Mouse (Mus musculus) bone marrow macrophage, adult 2 months (primary cell): ENCODE measurements around the gene Gtf2i. TPM values are rescaled to one million over a fixed set of nuclear protein-coding genes. Genes with fewer than 3 reads are reported as not detected.
"Not testable (repeated sequence)": the region's sequence is repeated elsewhere in the genome, so short reads cannot be mapped to it uniquely, and the experiment has no call there.

Experiments
- H3K27ac ChIP-seq: 2 replicates; pipeline ENCODE4 v1.5.1; 2012; ENCODE audit warnings: low read depth, low read length; ENCODE audit not compliant: insufficient read depth
- H3K4me1 ChIP-seq: 2 replicates; pipeline ENCODE4 v1.6.1; 2012; ENCODE audit warnings: low read length; ENCODE audit not compliant: control insufficient read depth, insufficient read depth
- H3K4me3 ChIP-seq: 2 replicates; pipeline ENCODE4 v1.5.1; 2012; ENCODE audit warnings: mild to moderate bottlenecking, low read length, moderate library complexity; ENCODE audit not compliant: insufficient read depth
- CTCF ChIP-seq: IDR thresholded peaks from 2 replicates; pipeline ENCODE4 v1.5.1; 2012; ENCODE audit warnings: low read depth, mild to moderate bottlenecking, low read length, moderate library complexity
- POLR2A ChIP-seq: IDR thresholded peaks from 2 replicates; pipeline ENCODE4 v1.6.1; 2012; ENCODE audit warnings: mild to moderate bottlenecking, low read depth, low read length, borderline replicate concordance
- polyA plus RNA-seq: library from polyadenylated mRNA; stranded (reverse); fragments of >200 nt; gene quantifications from 2 replicates; pipeline ENCODE4 v1.2.4, GENCODE M21; 2012; ENCODE audit not compliant: missing spikeins, insufficient read depth, insufficient read length

The Gtf2i gene
- polyA plus RNA-seq = 64.3 and 67.3 TPM in 2 replicates

DNA sequence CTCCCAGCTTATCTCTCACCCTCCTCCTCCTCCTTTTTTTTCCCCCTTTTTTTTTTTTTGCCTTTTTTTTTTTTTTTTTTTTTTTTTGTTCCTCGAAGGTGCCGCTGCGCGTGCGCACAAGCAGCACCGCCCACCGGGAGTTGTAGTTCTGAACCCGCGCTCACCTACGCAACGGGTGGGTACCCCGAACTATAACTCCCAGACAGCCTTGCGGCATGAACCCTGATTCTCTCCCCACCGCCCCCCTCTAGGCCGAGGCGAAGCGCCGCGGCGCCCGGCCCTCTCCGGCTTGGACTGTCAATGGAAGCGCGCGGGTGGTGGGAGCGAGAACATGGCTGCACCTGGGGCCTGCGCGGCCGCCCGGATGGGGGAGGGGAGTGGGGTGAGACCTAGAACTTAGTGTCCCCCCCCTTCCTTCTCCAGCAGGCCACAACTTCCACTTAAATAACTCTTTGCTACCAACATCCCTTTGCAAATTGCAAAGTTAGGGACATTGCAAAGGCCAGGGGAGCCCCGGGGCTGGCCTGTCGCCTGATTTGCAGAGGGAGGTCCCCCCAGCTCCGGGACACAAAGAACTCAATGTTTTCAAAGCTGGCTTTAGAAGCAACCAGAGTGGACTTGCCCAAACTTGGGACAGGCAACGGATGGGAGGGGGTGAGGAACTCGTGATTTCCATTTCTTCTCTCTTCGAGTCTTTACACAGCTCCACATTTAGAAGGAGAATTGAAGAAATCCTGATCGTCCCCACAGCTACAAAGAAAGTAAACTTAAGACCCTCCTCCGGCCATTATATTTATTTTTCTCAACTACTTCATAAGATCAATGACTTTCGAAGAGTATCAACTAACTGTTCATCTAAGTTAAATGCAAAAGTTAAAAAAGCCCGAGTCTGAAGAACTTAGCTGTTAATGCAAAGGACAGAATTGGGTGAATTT is at the start of gene Gtf2i:
Gtf2i (minus strand) TSS at position 73 of the 935 bp plus-strand sequence.
- Histone ChIP-seq H3K4me1 (peaks cover 13% of the 10 kb centered on the region), H3K27ac (peak within 1 kb of the TSS; percentile 94), H3K4me3 (peak within 1 kb of the TSS; percentile 93)
- TF ChIP-seq CTCF = no peak
- TF ChIP-seq POLR2A = no peak

DNA sequence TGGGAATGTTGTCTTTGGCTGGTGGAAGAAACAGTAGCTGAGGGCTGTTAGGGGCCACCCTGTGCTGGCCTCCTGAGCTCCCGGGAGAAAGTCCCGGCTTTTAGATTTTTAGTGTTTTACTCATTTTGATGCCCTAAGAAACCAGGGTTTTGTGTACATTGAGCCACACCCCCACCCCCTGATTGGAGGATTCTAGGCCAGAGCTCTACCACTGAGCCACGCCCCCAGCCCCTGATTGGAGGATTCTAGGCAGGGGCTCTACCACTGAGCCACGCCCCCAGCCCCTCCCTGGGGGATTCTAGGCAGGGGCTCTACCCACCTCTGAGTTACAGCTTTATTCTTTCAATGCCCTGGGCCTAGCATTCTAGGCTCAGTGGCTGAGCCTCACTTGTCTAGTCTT is 44.5 kb upstream of the Gtf2i start:
- Histone ChIP-seq H3K27ac (no peak overlapping the region), H3K4me3 (no peak overlapping the region), H3K4me1 (no peaks in the 10 kb centered on the region)
- no peak for TF ChIP-seq CTCF
- no peak for TF ChIP-seq POLR2A

DNA sequence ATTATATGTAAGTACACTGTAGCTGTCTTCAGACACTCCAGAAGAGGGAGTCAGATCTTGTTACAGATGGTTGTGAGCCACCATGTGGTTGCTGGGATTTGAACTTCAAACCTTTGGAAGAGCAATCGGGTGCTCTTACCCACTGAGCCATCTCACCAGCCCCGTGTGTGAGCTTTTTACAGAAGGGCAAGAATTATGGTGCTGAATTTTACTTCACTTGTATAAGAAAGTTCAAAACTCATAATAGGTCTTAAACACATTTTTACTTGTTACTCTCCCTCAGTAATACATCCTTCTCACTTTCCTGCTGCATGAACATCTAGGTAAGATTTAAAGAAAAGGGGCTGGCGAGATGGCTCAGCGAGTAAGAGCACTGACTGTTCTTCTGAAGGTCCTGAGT is 40.8 kb upstream of the Gtf2i start:
- not testable (repeated sequence) for H3K4me3 ChIP-seq, H3K27ac ChIP-seq
- H3K4me1 ChIP-seq = peaks cover 21% of the 10 kb centered on the region

DNA sequence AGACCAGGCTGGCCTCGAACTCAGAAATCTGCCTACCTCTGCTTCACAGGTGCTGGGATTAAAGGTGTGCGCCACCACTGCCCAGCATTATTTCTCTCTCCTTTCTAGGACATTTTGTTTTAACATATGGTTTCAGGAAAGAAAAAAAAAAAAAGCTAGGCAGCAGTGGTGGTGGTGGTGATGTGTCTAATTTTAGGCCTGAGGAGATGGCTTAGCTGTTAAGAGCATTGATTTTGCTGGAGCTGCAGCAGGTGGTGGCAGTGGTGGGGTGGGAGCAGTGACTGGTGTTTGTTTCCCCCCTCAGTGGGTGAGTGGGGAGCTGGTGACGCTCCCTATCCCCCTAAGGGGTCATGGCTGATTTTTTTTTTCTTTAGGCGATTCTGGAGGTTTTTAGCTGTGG is 38.6 kb upstream of the Gtf2i start:
- peaks cover 22% of the 10 kb centered on the region for H3K4me1 ChIP-seq
- peak overlapping the region; percentile 59 for H3K27ac ChIP-seq
- no peak for TF ChIP-seq POLR2A
- no peak for TF ChIP-seq CTCF
- H3K4me3 ChIP-seq = no peak overlapping the region

DNA sequence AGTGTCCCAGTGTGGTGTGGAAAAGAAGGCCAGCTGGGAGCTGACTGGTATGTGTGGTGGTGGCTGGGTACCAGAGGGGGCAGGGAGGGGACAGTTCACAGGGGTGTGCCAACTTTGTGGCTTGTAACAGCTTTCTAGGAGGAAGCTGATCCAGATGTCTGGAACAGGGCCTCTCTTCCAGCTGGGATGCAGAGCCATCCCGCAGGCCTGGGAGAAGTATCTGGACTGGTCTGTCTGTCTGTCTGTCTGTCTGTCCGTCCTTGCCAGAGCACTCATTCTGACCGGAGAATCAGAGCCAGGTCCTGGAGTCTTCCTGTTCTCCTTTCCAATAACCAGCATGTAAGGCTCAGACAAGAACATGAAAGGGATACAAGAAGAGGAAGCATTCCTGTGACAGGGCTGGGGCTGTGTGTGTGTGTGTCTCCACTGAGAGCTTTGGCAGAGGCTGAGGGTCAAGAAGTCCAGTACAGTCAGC is 38.0 kb upstream of the Gtf2i start:
- Histone ChIP-seq H3K27ac (peak overlapping the region; percentile 84), H3K4me3 (no peak overlapping the region), H3K4me1 (peaks cover 22% of the 10 kb centered on the region)
- TF ChIP-seq POLR2A (no peak), CTCF (no peak)

DNA sequence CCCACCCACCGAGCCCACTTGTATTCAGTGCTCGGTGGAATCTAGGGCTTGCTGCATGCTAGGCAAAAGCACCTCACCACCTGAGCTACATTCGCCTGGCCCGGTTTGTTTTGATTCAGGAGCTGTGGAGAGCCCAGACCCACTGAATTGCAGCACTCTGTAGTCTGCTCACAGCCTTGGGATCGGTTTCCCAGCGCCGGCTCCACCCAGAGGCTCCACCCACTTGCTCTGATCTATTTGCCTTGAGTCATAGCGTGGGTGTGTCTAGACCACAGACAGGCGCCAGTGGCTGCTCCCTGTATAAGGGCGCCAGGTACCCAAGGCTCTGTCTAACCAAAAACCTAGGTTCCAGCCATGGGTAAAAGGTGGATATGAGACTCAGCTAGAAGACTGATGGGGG is 36.1 kb upstream of the Gtf2i start:
- peak overlapping the region; percentile 25; the same call in 1 of the 2 replicates for H3K4me3 ChIP-seq
- H3K27ac ChIP-seq = no peak overlapping the region
- TF ChIP-seq CTCF (no peak), POLR2A (no peak)
- peaks cover 22% of the 10 kb centered on the region for H3K4me1 ChIP-seq

DNA sequence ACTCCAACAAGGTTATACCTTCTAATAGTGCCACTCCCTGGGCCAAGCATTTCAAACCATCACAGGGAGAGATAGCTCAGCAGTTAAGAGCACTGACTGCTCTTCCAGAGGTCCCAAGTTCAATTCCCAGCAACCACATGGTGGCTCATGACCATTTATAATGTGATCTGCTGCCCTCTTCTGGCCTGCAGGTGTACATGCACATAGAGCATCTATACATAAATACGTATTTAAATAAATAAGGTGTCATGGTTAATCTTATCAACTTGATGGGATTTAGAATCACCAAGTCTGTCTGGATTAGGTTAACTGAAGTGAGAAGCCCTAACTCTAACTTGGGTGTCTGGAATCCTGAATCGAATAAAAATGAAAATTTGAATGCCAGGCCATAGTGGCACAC is 32.5 kb upstream of the Gtf2i start:
- TF ChIP-seq CTCF = peak; percentile 25; the same call in 1 of the 2 replicates
- no peak for TF ChIP-seq POLR2A
- Histone ChIP-seq H3K27ac (no peak overlapping the region), H3K4me3 (no peak overlapping the region), H3K4me1 (peaks cover 11% of the 10 kb centered on the region)

DNA sequence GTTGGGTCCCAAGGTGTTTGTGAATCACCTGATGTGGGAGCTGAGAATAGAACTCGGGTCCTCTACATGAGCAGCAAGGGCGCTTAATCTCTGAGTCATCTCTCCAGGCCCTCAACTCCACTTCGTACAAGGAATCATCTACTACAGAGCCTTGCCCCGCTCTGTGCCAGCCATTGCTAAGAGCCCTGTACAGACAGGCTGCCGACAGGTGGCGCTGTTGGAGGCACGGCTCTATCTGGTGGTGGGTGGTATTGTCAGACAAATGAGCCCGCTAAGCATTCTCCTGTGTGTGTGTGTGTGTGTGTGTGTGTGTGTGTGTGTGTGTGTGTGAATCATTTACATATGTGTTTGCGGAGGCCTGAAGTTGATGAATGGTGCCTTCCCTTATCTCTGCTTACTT is 30.9 kb upstream of the Gtf2i start:
- H3K27ac ChIP-seq = no peak overlapping the region
- H3K4me1 ChIP-seq = peaks cover 7% of the 10 kb centered on the region
- TF ChIP-seq POLR2A (no peak), CTCF (peak; percentile 33; the same call in 1 of the 2 replicates)
- H3K4me3 ChIP-seq = no peak overlapping the region

DNA sequence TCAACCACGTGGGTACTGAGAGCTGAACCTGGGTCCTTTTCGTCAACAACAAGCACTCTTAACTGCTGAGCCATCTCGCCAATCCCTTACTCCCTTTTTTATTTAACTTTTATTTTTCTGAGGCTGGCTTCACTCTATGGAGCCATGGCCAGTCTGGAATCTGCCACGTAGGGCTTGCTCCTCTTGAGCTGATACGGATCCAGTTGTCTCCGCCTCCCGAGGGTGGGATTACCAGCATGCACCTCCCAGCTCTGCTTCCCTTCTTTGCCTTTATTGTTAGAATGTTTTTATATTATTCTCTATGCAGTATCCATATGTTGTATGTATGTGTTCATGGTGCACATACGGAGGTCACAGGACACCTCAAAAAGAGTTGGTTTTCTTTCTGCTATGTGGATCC is 29.5 kb upstream of the Gtf2i start:
- H3K4me1 ChIP-seq = peaks cover 6% of the 10 kb centered on the region
- TF ChIP-seq CTCF = no peak
- no peak for TF ChIP-seq POLR2A
- no peak overlapping the region for H3K27ac ChIP-seq
- H3K4me3 ChIP-seq = no peak overlapping the region

DNA sequence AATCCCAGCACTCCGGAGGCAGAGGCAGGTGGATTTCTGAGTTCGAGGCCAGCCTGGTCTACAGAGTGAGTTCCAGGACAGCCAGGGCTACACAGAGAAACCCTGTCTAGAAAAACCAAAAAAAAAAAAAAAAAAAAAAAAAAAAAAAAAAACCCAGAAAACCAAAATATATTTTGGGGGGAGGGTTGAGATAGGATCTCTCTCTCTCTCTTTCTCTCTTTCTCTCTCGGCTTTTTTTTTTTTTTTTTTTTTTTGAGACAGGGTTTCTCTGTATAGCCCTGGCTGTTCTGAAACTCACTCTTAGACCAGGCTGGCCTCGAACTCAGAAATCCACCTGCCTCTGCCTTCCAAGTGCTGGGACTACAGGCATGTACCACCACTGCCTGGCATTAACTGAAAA is 29.0 kb upstream of the Gtf2i start:
- not testable (repeated sequence) for H3K4me3 ChIP-seq, H3K27ac ChIP-seq, H3K4me1 ChIP-seq
